Mouse (Mus musculus): ENCODE results near the gene Hand2. TPM values are rescaled to one million over a fixed set of nuclear protein-coding genes. Genes with fewer than 3 reads are reported as not detected.
A peak's percentile ranks its signal among the peaks of the same experiment; 100 is the strongest.

Hand2 gene
- total RNA-seq (2021): 10 to 100 TPM; 74.2 to 78.6 TPM
- long read RNA-seq, experiment 1, transcript Hand2-201 (2 exons, 2,351 nt): major isoform, 49 of 49 reads
- long read RNA-seq, experiment 1, partial matches to known transcripts: 0 of 49 reads
- long read RNA-seq, experiment 1, other reads (novel, unspliced or antisense): 0 of 49 reads
- long read RNA-seq, experiment 2, transcript Hand2-201 (2 exons, 2,351 nt): major isoform, 18 of 20 reads
- long read RNA-seq, experiment 2, partial matches to known transcripts: 0 of 20 reads
- long read RNA-seq, experiment 2, other reads (novel, unspliced or antisense): 2 of 20 reads

DNA sequence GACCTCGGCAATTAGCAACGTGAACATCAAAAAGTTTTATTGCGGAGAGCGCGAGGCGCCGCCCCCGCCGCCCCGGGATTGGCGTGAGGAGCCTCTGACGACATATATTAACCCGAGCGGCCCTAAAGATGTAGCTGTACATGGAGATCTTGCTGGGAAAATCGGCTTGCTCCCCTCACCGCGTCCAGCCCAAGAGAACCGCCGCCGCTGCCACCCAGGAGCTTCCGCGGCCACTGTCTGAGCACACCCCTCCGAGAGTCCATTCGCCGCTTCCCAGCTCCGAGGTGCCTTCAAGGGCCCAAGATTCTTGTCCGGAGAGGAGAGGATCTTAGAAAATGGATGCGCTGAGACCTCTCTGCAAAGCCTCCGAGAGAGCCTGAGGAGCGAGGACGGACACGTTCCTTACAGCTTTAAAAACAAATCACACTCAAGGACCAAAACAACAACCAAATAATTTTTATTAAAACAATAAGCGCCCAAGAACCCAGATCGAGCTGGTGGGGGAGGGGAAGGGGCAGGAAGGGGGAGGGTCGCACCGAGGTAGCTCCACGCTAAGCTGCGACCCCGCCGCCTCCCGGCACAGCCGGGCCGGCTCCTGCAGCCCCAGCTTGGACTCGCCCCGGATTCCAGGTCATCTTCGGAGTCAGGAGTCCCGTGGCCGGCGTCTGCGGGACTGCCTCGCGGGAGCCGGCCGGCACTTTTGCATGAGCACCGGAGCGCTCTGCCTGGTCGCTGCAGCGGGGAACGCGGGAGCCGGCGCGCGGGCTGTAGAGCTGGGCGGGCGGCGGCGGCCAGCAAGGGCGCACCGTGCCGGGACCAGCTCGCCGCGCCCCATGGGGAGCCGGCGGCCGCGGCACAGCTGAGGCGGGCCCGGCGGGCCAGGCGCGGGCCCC, at the start of gene Hand2:
Hand2 (plus strand) TSS at position 133 of the 893 bp plus-strand sequence.
- intact Hi-C loops (cut with DNase I): loop anchor here (10.0 kb wide), 1 partner anchor 194 kb away; the partner anchor contains the start of gene Hmgb2
- DNase-seq: peak; percentile 84 to 85

DNA sequence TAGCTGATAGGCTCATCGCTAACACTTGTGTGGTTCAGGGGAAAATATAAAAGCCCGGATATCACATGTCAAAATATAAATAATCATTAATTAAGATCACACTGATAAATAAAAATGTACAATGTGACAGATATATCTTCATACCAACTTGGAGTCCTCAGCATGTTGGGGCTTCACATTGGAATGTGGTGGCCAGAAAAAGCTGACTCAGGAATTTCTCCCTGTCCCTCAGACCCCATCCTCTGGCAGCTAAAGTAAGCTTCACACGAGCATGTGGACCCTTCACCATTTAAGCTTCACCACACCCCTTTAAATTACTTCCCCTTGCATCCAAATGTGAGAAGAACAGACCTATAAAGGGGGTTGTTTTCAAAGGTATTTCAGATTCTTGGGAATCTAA, 47.7 kb upstream of the Hand2 start:
- intact Hi-C loops (cut with DNase I): no loop called here
- no peak for DNase-seq

DNA sequence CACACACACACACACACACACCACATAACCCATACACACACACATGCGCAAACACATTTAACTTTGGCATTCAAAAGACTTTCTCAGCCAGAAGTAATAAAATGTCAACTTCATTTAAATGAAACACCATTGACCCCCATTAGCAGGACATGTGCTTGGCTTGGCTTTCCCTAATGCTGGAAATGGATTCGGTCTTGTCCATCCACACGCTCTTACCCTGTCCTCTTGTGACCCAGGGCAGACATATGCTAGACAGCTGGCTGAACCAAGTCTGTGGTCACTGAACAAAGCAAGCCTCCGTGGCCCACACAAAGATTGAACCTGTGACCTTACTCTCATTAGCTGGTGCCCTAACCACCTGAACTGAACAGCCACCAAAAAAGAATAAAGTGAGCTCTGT, 27.3 kb upstream of the Hand2 start:
- DNase-seq: no peak
- intact Hi-C loops (cut with DNase I): no loop called here

DNA sequence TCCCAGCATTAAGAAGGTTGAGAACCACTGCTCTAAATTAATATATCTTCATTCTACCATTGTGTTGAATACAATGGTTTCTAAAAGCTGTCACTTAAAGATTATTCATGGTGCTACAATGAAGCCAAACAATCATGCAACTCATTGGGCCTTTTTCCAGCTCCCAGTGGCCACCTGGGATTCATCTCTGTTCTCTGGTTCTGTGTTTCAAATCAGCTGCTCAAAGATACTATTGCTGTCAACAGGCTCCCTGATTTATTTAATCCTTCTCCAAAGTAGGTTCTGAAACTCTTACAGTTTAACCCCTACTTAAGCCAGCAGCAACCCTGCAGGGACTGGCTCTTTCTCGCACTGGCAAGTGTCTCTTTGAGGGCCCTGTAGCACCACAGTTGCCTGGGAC, 17.3 kb upstream of the Hand2 start:
- DNase-seq: peak in 1 of 2 experiments; percentile 42

DNA sequence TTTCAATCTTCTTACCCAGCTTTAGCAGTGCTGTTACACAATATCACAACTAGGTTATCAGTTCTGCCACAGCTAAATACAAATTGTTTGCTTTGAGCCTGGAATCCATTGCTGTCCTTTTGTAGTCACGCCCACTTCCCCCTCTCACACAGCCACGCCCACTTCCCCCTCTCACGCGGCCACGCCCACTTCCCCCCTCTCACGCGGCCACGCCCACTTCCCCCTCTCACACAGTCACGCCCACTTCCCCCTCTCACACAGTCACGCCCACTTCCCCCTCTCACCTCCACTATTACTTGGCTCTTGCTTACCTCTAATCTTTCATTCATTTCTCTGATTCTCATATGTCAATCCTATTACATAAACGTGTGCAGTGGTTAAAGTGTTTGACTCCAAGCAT, 15.8 kb upstream of the Hand2 start:
- DNase-seq: no peak
- intact Hi-C loops (cut with DNase I): no loop called here

More for the DNA sequence above, 17.3 kb upstream of the Hand2 start:
- intact Hi-C loops (cut with DNase I): no loop called here

DNA sequence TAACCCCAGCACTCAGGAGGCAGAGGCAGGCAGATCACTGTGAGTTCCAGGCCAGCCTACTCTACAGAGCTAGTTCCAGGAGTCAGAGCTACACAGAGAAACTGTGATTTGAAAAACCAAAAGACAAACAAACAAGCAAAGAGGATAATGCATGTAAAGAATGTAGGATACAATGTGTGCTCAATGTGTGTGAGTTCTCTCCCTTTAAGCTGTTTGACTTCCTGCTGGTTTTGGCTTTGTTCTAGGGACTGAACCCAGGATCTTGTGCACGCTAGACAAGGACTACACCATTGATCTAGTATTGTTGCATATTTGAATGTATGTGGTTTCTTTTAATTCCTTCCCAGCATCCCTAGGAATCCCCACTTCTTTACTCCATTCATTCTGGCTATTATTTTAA, 14.3 kb upstream of the Hand2 start:
- intact Hi-C loops (cut with DNase I): no loop called here
- no peak for DNase-seq

DNA sequence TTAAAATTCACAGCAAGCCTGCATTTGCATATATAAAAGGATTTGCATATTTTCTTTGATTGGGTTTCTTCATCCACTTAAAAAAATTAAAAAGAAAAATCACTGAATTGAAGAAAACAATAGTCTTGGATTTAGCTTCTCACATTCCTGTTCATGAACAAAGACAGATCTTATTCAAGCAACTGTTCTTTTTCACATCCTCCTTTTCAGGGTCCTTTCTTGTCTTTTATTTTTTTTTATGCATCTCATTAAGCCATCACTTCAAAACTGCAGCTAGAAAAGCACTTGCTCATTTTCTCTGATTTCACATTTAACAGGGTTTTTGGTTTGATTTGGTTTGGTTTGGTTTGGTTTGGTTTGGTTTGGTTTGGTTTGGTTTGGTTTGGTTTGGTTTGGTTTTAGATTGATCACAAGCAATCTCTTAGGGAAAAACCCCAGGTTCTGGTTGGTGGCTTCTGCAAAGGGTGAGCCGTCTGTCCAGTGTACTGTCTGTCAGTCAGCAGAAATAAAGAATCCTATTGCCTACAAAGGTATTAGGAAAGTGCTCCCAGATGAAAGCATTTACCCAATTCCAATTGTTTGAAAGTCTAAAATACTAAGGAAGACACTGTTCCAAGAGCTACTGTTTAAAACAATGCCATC, 10.8 kb upstream of the Hand2 start:
- no peak for DNase-seq
- intact Hi-C loops (cut with DNase I): loop anchor here (5.0 to 10.0 kb wide), 3 partner anchors 98 to 325 kb away; no protein-coding TSS in a partner anchor

DNA sequence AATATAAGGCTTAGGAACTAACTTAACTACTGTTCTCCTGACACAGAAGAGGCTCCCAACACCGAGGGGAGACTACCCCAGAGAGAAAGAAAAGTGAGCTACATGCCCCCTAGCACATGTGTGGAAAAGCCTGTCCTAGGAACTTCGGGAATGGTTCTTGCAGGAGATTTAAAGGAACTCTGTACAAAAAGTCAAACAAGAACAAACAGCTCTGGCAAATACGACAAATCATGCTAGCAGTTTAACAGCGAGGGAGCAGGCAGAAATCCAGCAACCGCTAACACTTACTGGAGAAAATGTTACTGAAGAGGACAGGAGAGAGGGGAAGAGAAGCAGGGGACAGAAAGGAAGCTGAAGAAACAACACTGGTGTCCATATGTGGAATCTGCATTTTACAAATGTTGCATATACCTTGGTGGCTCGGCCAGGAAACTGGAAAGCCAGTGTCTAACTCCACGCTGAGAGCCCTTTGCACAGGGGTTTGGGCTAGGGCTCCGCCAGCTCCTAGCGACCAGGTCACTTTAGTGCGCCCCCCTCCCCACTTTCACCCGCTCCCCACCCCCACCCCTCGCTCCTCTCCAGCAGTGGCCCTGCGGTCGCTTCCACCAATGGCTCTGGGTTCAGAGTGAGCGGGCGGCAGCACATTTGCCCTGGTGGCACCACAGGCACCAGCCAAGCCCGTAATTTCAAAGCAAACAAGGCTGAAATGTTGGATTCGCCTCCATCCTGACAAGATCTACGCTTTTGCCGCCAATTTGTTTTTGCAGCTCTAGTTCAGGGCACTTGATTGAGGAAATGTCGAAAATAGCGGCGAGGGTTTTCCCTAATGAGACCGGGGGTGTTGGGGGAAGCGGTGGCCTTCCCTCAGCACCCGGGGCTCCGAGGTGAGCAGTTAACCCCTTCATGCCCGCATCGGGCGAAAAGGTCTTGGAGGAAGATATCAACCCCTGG, 8.5 kb upstream of the Hand2 start:
- DNase-seq: peak; percentile 40 to 60
- intact Hi-C loops (cut with DNase I): loop anchor here (5.0 to 10.0 kb wide), 3 partner anchors 100 to 328 kb away; no protein-coding TSS in a partner anchor

DNA sequence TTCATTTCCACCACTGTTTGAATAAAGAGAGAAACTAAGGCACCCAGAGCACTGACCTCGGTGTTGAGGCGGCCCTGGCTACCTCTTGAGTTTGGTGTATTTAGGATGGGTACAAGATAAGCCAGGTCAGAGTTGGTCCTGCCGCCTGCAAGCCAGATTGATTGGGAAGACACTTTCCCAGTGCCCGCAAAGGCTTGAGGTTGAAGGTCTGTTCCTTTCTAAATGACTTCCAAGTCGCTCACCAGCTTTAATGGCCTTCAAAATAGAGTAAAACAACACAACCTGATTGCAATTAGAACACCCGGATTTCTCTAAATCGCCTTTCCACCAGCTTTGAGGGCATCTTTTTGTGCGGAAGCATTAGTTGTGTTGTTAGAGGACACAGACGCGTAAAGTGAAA, 7.2 kb upstream of the Hand2 start:
- intact Hi-C loops (cut with DNase I): loop anchor here (5.0 to 10.0 kb wide), 3 partner anchors 101 to 329 kb away; no protein-coding TSS in a partner anchor
- no peak for DNase-seq

DNA sequence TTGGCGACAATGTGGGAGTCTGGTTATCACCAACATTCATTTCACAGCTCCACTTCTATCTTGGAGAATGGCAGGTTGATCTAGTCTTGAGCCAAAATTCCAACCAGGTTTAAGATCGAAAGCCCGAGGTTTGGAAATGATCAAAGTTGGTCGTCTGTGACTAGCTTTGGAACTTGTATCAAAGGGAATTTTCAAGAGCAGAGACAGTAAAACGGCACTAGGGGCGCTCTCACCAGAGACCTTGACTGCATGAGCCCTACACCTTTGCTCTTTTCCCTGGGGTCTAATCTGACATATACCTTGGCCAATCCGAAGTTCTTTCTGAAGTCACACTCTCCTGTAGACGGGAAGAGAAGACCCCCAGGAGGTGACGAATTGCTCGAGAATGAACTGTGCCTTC, 6.6 kb upstream of the Hand2 start:
- peak in 1 of 2 experiments; percentile 45 for DNase-seq
- intact Hi-C loops (cut with DNase I): loop anchor here (2.0 to 10.0 kb wide), 4 partner anchors 102 to 429 kb away; no protein-coding TSS in a partner anchor

DNA sequence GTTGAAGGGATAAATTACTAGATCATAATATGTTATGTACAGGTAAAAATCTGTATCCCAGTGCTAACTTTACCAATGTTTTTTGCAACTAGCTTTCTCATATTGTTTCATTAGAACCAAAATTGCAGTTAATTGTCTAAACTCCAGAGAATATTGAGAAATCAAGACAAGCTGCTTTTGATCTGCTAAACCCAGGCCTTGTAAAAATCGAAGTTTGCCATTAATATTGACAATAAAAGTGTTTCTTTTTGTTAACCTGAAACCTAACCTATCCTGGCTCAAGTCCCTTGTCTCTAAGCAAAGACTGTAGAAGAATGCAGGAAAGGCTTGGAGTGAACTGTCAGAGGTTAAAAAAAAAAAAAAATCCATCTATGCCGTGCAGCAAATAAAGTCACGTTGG, 5.3 kb upstream of the Hand2 start:
- no peak for DNase-seq
- intact Hi-C loops (cut with DNase I): loop anchor here (2.0 to 10.0 kb wide), 2 partner anchors 331 to 431 kb away; no protein-coding TSS in a partner anchor

DNA sequence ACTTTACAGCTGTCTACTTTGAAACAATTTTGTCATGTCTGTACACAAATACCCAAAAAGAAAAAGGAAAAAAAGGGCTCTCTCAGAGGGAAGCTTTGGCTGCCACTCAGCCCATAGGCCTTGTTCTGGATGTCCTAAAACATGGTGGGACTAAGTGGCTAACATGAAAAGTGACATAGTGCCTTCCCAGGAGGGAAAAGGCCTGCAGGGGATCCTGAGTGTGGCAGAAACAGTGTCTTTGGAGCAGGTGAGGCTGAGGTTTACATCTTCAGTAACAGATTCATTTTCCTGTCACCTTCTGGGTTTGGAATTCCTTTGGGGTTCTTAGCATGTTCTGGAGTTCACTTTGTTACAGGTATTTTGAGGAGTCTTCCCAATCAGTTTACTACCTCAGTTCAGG, 3.7 kb upstream of the Hand2 start:
- DNase-seq: no peak
- intact Hi-C loops (cut with DNase I): loop anchor here (10.0 kb wide), 1 partner anchor 332 kb away; no protein-coding TSS in a partner anchor

DNA sequence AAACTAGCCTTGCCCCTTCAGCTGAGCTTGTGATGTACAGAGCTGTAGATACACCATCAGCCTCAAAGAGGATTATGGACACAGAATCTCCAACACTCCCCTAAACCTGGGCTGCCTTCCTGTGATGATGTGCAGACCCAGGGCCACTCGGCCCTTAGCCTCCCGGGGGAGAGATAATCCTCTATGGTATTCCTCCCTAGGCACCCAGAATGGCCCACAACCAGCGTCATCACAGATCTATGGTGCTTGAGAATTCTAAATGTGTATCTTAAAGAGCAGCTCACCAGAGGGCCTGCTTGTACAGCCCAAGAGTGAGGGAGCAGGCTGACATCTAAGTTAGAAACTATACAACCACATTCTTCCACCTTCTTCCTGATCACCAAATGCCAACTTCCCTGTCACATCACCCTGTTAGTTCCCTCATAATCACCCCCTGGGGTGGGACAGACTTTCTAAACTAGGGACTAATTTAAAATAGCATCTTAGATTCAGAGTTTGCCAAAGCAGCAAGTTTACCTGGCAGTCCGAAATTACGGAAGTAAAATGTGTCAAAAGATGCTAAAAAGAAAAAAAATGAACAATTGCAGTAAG, 2.8 kb upstream of the Hand2 start:
- DNase-seq: no peak
- intact Hi-C loops (cut with DNase I): loop anchor here (10.0 kb wide), 1 partner anchor 333 kb away; no protein-coding TSS in a partner anchor

DNA sequence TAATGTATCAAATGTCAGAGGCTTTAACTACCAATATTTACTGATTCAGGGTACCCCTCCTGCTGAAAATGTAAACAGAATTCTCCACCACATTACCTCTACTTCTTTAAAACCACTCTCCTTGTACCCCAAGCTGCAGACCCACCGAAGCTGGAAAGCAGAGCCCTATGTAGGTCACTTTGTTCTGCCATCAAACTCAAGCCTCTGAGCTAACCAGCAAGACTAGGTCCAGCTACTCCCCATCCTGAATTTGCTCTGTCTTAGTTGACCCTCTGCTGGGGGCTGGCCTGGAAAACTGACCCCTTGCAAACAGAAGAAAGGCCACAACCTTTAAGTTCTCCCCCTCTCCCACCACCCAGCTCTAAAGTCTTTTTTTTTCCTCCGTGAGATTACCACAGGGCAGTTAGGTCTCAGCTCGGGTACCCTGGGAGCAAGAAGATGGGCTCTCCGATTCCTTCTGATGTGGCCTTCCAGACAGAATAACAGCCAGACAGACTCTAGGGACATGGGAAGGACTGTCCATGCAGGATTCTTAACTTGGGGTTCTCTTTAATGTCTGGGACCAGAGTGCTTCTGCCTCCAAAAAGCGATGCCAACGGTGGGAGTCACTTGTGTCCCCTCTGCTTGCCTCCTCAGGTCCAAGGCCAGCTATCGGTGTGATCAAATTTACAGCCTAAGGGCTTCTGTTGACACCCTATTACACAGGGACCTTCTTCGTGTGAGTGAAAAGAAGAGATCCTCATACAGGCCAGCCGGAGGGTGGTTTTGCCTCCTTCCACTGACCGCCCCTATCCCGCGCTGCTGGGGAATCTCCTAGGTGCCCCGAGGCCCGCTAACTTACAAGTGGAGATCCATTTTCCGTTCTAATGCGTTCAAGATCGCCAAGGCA, 1.4 kb upstream of the Hand2 start:
- intact Hi-C loops (cut with DNase I): loop anchor here (10.0 kb wide), 1 partner anchor 335 kb away; no protein-coding TSS in a partner anchor
- DNase-seq: no peak

DNA sequence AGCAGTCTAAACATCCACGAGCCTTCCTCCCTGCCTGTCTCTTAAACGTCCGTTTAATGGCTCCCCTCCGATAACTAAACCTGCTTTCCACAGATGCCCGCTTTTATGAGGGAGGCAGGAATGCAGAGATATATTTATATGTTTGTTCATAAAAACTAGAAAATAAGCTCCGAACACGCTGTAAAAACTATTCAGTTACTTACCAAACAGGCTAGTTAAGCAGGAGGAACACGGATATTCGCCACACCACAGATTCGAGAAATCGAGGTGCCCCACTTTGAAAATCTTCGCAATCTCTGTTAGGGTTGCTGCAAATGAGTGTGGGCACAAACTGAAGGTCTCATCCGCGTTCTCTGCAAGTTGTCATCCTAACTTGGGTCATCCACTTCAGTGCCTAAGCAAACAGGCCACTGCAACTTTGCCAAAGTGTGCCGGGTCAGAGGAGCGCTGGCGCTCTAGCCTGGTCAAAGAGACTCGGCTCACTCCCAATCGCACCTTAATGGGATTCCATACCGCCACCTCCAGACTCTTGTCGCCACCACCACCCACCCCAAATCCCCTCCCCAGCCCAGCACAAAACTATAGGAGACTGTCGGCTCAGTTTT, 700 bp upstream of the Hand2 start:
- intact Hi-C loops (cut with DNase I): loop anchor here (10.0 kb wide), 2 partner anchors 195 to 335 kb away; partner anchors contain the start of gene Hmgb2
- peak; percentile 50 to 65 for DNase-seq

DNA sequence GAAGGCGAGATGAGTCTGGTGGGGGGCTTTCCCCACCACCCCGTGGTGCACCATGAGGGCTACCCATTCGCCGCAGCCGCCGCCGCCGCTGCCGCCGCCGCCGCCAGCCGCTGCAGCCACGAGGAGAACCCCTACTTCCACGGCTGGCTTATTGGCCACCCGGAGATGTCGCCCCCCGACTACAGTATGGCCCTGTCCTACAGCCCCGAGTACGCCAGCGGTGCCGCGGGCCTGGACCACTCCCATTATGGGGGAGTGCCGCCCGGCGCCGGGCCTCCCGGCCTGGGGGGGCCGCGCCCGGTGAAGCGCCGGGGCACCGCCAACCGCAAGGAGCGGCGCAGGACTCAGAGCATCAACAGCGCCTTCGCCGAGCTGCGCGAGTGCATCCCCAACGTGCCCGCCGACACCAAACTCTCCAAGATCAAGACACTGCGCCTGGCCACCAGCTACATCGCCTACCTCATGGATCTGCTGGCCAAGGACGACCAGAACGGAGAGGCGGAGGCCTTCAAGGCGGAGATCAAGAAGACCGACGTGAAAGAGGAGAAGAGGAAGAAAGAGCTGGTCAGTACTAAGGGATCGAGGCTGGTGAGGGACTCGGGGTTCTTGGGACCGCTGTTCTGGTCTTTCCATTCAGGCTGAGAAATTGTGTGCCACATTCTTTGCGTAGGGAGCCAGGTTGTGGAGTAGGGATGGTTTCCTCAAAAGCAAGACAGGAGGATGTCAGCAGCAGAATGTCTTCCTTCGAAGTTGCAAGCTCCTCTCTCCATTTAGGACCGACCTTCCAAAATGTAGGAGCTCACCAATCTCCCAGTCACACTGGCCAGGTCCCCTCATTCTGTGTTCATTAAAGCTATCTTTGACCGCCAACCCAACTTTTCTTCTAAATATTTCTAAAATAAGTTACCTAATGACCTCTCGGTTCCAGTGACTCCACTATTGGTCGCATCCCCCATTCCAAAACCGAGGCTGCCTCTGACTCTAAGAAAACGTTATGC, 1.4 kb downstream of the Hand2 start:
- DNase-seq: peak; percentile 62 to 64
- intact Hi-C loops (cut with DNase I): loop anchor here (10.0 kb wide), 1 partner anchor 193 kb away; the partner anchor contains the start of gene Hmgb2
